Mouse (Mus musculus) left cerebral cortex, postnatal 14 days (tissue): Measurements from ENCODE around the gene Ap1b1. TPM values are rescaled to one million over a fixed set of nuclear protein-coding genes. Genes with fewer than 3 reads are reported as not detected.

Experiments used
- DNase-seq, 2 experiments: peaks; one replicate each; pipeline ENCODE4 v3.0.0; 2021 to 2022; ENCODE audit warnings: low spot score in 2 of 2, mixed read lengths in 1 of 2
- intact Hi-C: fragments of 180-260 bp; cut with DNase I; formaldehyde crosslinking; loops from one replicate; pipeline ENCODE4 v1.15.1; 2025
- long read RNA-seq, 2 experiments: library from polyadenylated mRNA; stranded (forward); transcript quantifications; one replicate each; pipeline ENCODE4 v2.0.0; 2021
- total RNA-seq, 2 experiments: library from RNA; stranded (reverse); gene quantifications; 2 replicates each; pipeline ENCODE4 v1.2.3; 2021

Ap1b1 gene
- total RNA-seq = 100 to 1,000 TPM; 138 to 142 TPM
- long read RNA-seq, experiment 1, full-length matches to known transcripts = 7 of 43 reads
- long read RNA-seq, experiment 1, partial matches to known transcripts = 12 of 43 reads
- long read RNA-seq, experiment 1, other reads (novel, unspliced or antisense) = 24 of 43 reads
- long read RNA-seq, experiment 2, full-length matches to known transcripts = 6 of 45 reads
- long read RNA-seq, experiment 2, partial matches to known transcripts = 29 of 45 reads
- long read RNA-seq, experiment 2, other reads (novel, unspliced or antisense) = 10 of 45 reads

DNA sequence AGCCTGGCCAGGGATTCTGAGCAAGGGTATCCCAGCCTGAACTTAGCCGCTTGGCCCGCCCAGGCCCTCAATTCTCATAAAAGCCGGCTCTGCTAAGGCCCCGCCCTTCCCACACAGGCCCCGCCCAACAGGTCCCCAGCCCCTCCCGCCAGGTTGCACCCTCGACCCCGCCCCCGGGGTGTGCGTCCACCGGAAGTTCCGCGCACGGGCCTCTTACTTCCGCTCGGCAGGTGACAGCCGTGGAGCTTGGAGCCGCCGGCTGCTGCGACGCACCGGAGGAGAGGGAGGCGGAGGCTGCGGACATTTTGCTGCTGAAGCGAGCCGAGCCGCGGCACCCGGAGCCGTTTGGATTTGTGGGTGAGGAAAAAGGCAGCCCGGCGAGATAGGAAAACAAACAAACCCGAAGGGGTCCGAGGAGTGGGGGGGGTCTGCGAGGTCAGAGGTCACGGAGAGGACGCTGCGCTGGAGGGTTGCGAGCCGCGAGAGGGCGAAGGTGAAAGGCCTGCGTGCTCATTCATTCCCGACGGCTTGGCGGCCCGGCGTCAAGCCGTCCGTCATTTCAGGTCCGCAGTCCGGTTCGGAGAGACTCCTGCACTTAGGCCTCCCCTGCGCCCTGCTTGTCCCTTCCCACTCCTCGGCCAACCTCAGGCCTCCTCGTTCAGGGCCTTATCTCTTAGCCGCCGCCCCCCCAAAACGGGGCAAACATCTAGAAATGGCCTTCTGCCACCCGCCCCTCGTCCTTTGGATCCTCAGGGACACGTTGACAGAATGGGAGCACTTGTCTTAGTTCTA lies at the start of gene Ap1b1:
TSS of gene Ap1b1 (plus strand) at position 130 of the 792 bp plus-strand sequence.
- DNase-seq = peak; percentile 70 to 87
- intact Hi-C loops = no loop called here

GRCm38 (mm10) chr11:4946530-4946929 lies 40.1 kb upstream of the Ap1b1 start:
- intact Hi-C loops = no loop called here
- DNase-seq = peak; percentile 20 to 50

GRCm38 (mm10) chr11:4946947-4947812 lies 39.4 kb upstream of the Ap1b1 start:
- intact Hi-C loops = no loop called here

DNA sequence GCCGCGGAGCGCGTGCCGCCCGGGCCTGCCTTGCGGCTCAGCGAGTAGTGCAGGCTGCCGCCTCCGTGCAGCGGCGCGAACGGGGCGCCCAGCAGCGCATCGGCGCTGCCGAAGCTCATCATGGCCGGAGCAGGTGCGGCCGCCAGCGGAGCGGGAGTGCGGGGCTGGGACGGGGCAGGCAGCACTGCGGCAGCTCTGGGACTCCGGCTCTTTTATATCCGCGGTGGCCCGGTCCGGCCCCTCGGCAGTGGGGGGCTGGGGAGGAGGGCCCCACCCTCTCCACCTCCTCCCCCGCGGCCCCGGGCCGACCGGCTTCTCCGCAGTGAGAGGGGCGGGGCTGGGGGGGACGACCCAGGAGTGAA lies 38.8 kb upstream of the Ap1b1 start, which contains the start of gene Nefh:
TSS of gene Nefh (minus strand) at position 252 of the 362 bp plus-strand sequence.
- intact Hi-C loops = no loop called here
- peak in 1 of 2 experiments; percentile 23 for DNase-seq

More at GRCm38 (mm10) chr11:4946947-4947812, 39.4 kb upstream of the Ap1b1 start:
- peak; percentile 91 to 94 for DNase-seq

DNA sequence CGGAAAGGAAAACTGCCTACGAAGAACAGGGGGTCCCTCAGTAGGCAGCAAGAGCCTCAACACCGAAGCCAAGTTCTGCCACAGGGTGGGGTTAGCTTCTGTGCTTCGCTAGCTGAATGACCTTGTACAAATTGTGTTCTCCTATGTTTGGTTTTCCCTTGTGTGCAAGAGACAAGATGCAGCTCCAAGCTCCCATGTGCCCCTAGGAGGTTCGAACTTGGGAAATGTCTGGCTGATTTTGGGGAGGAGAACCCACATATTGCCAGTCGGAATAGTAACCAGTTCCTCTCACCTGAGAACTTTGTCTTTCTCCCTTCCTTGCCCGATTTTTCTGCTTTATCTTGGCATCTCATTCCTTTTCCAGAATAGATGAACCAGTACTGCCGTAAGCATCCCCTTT lies 37.8 kb upstream of the Ap1b1 start:
- intact Hi-C loops = no loop called here
- DNase-seq = no peak

DNA sequence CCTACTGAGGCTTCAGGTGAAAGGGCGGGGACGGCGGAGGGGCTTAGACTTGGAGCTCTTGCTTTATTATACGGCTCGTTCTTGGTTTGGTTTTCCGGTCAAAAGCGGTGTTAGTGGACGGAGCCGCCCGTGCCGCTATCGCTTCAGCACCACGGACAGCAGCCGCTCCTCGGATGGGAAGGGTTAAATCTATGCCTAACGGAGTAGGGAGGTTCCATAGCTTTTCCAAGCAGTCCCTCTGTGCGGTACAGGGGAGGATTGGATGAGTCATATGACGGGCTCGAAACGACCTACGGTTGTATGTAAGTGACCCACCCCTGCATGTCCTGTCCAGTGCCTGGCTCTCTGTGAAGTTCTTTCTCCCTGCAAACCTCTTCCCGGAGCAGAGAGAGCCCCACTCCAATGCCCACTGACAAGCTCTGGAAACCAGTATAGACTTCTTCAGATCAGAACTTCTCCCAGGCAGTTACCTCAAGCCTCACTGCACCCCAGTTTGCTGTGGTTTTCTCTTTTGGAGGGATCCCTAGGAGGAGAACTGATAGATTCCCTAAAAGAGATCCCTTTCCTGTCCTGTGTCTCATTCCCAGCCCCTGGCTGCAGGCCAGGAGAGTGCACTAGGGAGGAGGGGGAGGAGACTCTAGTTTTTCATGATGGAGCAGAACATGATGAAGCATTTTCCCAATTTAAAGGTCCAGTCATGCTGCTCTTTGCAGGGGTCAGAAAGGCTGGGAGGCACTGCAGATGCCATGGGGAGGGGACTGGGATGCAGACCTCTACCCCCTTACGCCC lies 37.2 kb upstream of the Ap1b1 start:
- peak in 1 of 2 experiments; percentile 33 for DNase-seq
- intact Hi-C loops = no loop called here

- intact Hi-C loops = no loop called here
- no peak for DNase-seq
Observed at GRCm38 (mm10) chr11:4953401-4953800, 33.2 kb upstream of the Ap1b1 start.

- peak; percentile 22 to 32 for DNase-seq
- intact Hi-C loops = no loop called here
Observed at GRCm38 (mm10) chr11:4953918-4954317, 32.7 kb upstream of the Ap1b1 start.

DNA sequence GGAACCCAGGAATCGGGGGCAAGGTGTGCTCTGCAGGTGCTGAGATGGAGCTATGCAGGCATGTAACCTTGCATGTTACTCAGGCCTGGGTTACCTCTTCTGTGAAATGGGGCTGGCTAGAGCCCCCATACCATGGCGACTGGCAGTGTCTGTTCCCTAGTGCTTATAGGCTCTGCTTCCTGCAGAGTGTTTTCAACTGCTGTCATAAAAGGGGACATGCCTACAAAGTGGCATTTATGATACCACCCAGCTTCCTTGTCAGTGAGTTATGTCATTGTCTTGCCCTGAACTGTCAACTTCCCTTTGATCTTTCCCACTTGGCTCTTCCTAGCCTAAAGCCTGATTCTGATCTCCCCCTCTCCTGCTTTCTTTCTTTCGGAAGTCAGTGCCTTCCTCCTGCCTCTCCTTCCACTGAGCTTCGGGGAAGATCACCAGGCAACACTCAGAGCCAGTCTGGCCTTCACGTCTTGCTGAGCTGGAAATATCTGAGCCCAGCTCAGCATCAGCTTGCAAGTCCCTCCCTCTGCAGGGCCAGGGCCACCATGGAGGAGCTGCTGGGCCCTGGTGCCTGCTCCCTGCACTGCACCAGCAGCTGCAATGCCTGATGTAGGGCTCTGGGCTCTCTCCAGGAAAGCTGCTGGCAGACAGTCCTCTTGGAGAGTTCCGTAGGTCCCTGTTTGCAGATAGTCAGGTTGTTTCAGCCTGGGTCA lies 23.4 kb upstream of the Ap1b1 start:
- intact Hi-C loops = no loop called here
- DNase-seq = no peak

- DNase-seq = no peak
- intact Hi-C loops = no loop called here
Observed at GRCm38 (mm10) chr11:4966325-4966724, 20.3 kb upstream of the Ap1b1 start.

GRCm38 (mm10) chr11:4966888-4967287 lies 19.7 kb upstream of the Ap1b1 start:
- DNase-seq = no peak
- intact Hi-C loops = no loop called here

DNA sequence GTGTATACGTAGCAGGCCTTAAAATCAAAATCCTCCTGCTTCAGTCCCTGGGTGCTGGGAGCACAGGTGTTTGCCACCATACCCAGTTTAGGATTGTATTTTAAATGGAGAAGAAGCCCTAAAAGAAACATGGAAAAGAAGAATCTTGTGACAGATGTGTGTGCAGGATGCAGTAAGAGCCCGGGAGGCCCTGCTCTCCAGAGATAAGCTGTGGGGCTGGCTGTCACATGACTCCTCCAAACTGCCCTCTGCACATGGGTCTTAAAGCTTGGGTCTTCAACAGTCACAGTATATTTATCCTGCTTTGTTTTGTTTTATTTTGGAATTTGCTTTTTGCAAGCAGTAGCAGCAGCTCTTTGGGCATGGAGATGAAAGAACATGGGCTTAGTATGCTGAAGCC lies 19.1 kb upstream of the Ap1b1 start:
- intact Hi-C loops = no loop called here
- DNase-seq = no peak

DNA sequence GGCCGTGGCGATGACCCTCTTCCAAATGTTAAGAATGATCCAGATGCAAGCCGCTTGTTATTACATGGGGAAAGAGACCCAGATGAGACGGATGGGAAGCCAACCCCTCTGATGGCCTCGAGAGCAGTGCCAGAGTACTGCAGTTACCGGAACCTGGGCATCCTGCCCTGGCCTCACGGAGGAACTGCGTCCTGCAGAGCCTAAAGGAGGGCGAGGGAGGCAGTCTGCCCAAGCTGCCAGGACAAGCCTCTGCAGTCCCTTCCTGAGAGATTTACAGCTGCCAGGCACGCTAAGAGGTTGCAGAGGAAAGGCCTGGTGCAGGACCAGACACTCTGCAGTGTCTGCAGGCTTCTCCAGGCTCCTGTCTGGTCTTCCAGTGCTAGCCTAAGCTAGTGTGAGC lies 18.2 kb upstream of the Ap1b1 start:
- intact Hi-C loops = no loop called here
- DNase-seq = no peak

DNA sequence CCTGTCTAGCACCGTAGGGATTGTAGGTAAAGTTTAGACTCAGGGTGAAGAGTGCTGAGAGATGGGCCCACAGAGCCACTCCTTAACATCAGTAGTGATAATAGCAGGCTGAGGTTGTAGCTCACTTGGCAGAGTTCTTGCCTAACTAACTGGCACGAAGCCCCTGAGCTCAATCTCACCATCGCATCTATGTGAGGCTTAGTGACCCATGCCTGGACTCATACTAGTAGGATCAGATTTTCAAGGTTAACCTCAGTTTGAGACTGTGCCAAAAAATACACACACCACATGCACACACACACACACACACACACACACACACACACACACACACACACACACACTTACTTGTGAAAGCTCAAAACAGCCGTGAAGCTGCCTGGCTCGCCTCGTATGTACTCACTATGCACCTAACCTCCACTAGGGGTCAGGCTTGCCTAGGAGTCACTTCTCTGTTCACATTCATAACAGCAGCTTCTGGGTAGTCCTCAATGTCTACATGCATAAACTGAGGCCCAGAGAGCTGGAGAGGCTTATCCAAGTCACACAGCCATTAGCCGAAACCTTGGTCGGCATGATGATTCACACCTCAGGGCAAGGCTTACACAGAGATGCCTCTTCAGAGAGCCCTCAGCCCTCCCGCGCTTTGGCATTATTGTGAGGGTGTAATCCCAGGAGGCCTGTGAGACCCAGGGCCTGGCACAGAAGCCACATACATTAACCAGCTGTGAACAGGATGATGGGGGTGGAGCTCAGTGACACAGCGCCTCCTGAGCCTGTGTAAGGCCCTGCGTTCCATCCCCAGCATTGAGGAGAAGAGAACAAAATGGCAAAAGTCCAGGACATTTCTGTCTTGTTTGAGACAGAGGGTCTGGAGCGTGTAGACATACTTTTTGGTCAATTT lies 13.4 kb upstream of the Ap1b1 start:
- intact Hi-C loops = loop anchor here (5.0 kb wide), 1 partner anchor 56 kb away; no protein-coding TSS in a partner anchor
- DNase-seq = peak; percentile 71 to 88

DNA sequence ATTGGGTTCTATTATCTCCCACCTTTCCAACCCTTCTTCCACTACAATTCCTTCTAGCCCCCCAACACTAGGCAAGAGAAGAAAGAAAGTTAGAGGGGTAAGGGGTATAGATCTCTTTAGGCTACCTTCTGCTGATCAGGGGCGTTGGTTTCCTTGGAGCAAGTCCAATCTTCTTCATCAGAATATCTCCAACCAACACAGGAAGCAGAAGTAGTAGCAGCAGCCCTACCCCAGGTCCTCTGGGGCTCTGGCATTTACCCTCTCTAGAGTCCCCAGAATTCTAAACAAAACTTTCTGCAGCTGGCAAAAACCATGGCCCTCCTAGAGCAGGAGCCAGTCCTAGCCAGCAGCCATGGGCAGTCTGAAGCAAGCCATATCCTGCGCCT lies 12.8 kb upstream of the Ap1b1 start:
- intact Hi-C loops = loop anchor here (5.0 kb wide), 1 partner anchor 57 kb away; no protein-coding TSS in a partner anchor
- no peak for DNase-seq

DNA sequence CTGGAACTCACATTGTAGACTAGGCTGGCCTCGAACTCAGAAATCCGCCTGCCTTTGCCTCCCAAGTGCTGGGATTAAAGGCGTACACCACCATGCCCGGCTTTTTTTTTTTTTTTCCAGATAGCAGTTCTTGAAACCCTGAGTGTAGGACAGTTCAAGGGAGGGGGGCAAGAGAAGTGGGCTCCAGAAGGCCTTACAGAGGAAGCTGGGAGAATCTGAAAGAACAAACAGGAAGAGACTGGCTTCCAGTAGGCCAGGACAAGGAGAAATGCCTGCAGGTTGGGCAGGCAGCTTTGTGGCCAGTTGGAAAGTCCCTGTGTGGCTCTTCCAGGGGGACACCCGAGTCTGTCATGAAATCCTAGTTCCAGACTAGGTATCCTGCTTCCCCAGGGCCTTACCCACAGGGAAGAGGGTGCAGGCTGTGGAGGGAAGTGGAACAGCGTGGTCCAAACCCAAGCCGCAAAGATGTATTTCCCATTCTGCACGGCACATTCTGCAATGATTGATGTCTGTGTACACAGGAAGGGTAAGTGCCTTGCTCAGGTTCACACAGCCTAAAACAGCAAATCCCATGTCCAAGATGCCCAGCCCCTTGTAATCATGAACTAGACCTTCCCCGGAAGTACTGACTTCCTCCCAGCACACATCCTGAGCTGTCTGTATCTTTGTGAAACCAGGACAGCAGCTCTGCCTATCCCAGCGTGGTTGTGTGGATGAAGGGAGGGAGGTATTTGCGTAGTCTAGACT lies 12.1 kb upstream of the Ap1b1 start:
- DNase-seq = no peak
- intact Hi-C loops = loop anchor here (5.0 kb wide), 1 partner anchor 57 kb away; no protein-coding TSS in a partner anchor

GRCm38 (mm10) chr11:4975623-4976022 lies 11.0 kb upstream of the Ap1b1 start:
- DNase-seq = peak; percentile 53 to 66

More at GRCm38 (mm10) chr11:4975623-4976022, 11.0 kb upstream of the Ap1b1 start:
- intact Hi-C loops = no loop called here
